Mouse (Mus musculus): Measurements from ENCODE around the gene E2f6. TPM values are rescaled to one million over a fixed set of nuclear protein-coding genes. Genes with fewer than 3 reads are reported as not detected.

The E2f6 gene
- total RNA-seq (2017), result 5.8 and 7.3 TPM in 2 replicates

GRCm38 (mm10) chr12:16810525-16811431 lies at the start of gene E2f6:
Gene E2f6 (plus strand): TSS chr12:16810963.
- peak; percentile 58 for ATAC-seq (ENCODE audit: extremely low read depth, insufficient number of reproducible peaks, low FRiP score, poor library complexity, severe bottlenecking)

- ATAC-seq (ENCODE audit: extremely low read depth, insufficient number of reproducible peaks, low FRiP score, poor library complexity, severe bottlenecking), result no peak
Observed at GRCm38 (mm10) chr12:16761461-16761860, 49.3 kb upstream of the E2f6 start.

- no peak for ATAC-seq (ENCODE audit: extremely low read depth, insufficient number of reproducible peaks, low FRiP score, poor library complexity, severe bottlenecking)
Observed at GRCm38 (mm10) chr12:16763649-16764422, 46.9 kb upstream of the E2f6 start.

- peak; percentile 38; the same call in 1 of the 2 replicates for ATAC-seq (ENCODE audit: extremely low read depth, insufficient number of reproducible peaks, low FRiP score, poor library complexity, severe bottlenecking)
Observed at GRCm38 (mm10) chr12:16764776-16765445, 45.9 kb upstream of the E2f6 start.

GRCm38 (mm10) chr12:16768251-16768650 lies 42.5 kb upstream of the E2f6 start:
- ATAC-seq (ENCODE audit: extremely low read depth, insufficient number of reproducible peaks, low FRiP score, poor library complexity, severe bottlenecking), result no peak

- ATAC-seq (ENCODE audit: extremely low read depth, insufficient number of reproducible peaks, low FRiP score, poor library complexity, severe bottlenecking), result no peak
Observed at GRCm38 (mm10) chr12:16768711-16769110, 42.1 kb upstream of the E2f6 start.

GRCm38 (mm10) chr12:16769601-16770165 lies 41.1 kb upstream of the E2f6 start:
- ATAC-seq (ENCODE audit: extremely low read depth, insufficient number of reproducible peaks, low FRiP score, poor library complexity, severe bottlenecking), result no peak

GRCm38 (mm10) chr12:16774605-16775004 lies 36.2 kb upstream of the E2f6 start:
- no peak for ATAC-seq (ENCODE audit: extremely low read depth, insufficient number of reproducible peaks, low FRiP score, poor library complexity, severe bottlenecking)

- no peak for ATAC-seq (ENCODE audit: extremely low read depth, insufficient number of reproducible peaks, low FRiP score, poor library complexity, severe bottlenecking)
Observed at GRCm38 (mm10) chr12:16775351-16775750, 35.4 kb upstream of the E2f6 start.

GRCm38 (mm10) chr12:16778523-16778922 lies 32.2 kb upstream of the E2f6 start:
- no peak for ATAC-seq (ENCODE audit: extremely low read depth, insufficient number of reproducible peaks, low FRiP score, poor library complexity, severe bottlenecking)

GRCm38 (mm10) chr12:16779165-16779564 lies 31.6 kb upstream of the E2f6 start:
- no peak for ATAC-seq (ENCODE audit: extremely low read depth, insufficient number of reproducible peaks, low FRiP score, poor library complexity, severe bottlenecking)

GRCm38 (mm10) chr12:16780320-16780719 lies 30.4 kb upstream of the E2f6 start:
- no peak for ATAC-seq (ENCODE audit: extremely low read depth, insufficient number of reproducible peaks, low FRiP score, poor library complexity, severe bottlenecking)

- ATAC-seq (ENCODE audit: extremely low read depth, insufficient number of reproducible peaks, low FRiP score, poor library complexity, severe bottlenecking), result no peak
Observed at GRCm38 (mm10) chr12:16781034-16781746, 29.6 kb upstream of the E2f6 start.

GRCm38 (mm10) chr12:16788600-16788999 lies 22.2 kb upstream of the E2f6 start:
- no peak for ATAC-seq (ENCODE audit: extremely low read depth, insufficient number of reproducible peaks, low FRiP score, poor library complexity, severe bottlenecking)

- ATAC-seq (ENCODE audit: extremely low read depth, insufficient number of reproducible peaks, low FRiP score, poor library complexity, severe bottlenecking), result no peak
Observed at GRCm38 (mm10) chr12:16789199-16789598, 21.6 kb upstream of the E2f6 start.

- no peak for ATAC-seq (ENCODE audit: extremely low read depth, insufficient number of reproducible peaks, low FRiP score, poor library complexity, severe bottlenecking)
Observed at GRCm38 (mm10) chr12:16789756-16790155, 21.0 kb upstream of the E2f6 start.

GRCm38 (mm10) chr12:16790456-16790855 lies 20.3 kb upstream of the E2f6 start:
- ATAC-seq (ENCODE audit: extremely low read depth, insufficient number of reproducible peaks, low FRiP score, poor library complexity, severe bottlenecking), result no peak

GRCm38 (mm10) chr12:16793371-16793770 lies 17.4 kb upstream of the E2f6 start:
- no peak for ATAC-seq (ENCODE audit: extremely low read depth, insufficient number of reproducible peaks, low FRiP score, poor library complexity, severe bottlenecking)

Measured in neutrophil, adult 5-6 weeks (primary cell).